Mouse (Mus musculus) embryonic stem cell, embryonic (primary cell): ENCODE results near the gene Gm20696.

Experiments
- CTCF ChIA-PET, 4 experiments: fragments of 300-600 bp in 2 of 4; fragments of 350-600 bp in 2 of 4; sonication (Branson Sonifier 250); formaldehyde crosslinking; loops; one replicate each; lab custom pipeline; 2022; ENCODE audit warnings: inconsistent platforms in 2 of 4; lab: Charles Lee
- POLR2A ChIA-PET, 4 experiments: fragments of 300-600 bp in 2 of 4; fragments of 350-600 bp in 2 of 4; sonication (Branson Sonifier 250); formaldehyde crosslinking; loops; one replicate each; lab custom pipeline; 2022; ENCODE audit warnings: antibody characterized with exemption in 4 of 4, inconsistent platforms in 1 of 4; lab: Charles Lee

Gene Gm20696

GRCm38 (mm10) chr6:99614566-99615271 is 51.9 kb downstream of the Gm20696 start:
- POLR2A ChIA-PET: interaction anchor here in 2 of 4 experiments (0.6 to 1.5 kb wide), 7 partner anchors 9 to 1509 kb away, joined by 3 to 5 read pairs (median 3); no protein-coding TSS in a partner anchor
- CTCF ChIA-PET: interaction anchor here in 3 of 4 experiments (0.6 to 1.7 kb wide), 3 partner anchors 9 to 772 kb away, joined by 3 read pairs; no protein-coding TSS in a partner anchor

- POLR2A ChIA-PET: interaction anchor here in 1 of 4 experiments (1.3 kb wide), 1 partner anchor 22 kb away, joined by 3 read pairs; no protein-coding TSS in a partner anchor
- CTCF ChIA-PET: interaction anchor here in 2 of 4 experiments (0.7 to 1.2 kb wide), 3 partner anchors 25 to 297 kb away, joined by 3 to 4 read pairs (median 3); no protein-coding TSS in a partner anchor
These were observed 54.7 kb downstream of the Gm20696 start for GRCm38 (mm10) chr6:99611866-99612265.

DNA sequence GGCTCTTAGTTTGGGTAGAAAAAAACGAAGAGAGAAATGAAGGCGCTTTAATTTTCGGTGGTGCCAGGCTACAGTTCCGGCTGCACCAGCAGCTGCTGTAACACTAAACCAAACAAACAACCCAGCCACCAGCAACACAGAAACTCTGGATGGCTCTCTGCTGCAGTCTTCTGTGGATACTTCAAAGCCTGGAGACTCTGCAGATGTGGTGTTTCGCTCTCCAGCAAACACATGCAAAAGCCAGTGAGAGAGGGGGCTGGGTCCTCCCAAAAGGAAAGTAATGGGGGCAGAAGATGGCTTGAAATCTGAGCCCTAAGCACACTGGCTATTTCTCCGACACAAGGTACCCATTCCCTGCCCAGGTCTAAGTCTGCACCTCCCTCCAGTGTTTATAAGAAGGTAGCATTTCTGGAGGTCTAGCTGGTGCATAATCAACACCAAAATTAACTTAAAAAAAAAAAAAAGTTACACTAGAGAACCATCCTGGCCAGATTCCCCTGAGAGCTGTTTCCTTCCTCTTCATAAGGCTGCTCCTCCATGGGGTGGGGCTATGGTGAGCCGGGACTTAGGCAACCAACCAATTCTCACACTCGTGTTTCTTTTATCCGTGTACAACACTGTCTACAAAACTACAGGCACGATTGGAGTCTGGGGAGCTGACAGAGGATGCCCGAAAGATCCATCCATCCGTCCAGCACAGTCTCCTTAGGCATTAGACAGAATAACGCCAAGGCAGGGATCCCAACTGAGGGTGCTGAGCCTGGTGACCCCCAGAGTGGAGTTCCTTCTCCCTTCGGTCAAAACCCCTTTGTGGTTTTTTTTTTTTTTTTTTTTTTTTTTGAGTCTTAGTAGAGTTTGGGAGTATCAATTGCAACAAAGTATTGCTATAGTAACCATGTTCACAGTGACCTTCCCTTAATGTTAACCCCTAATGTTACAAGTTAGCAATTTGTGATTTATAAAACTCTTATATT is 55.9 kb downstream of the Gm20696 start:
- CTCF ChIA-PET: interaction anchor here in 2 of 4 experiments (0.7 to 1.2 kb wide), 2 partner anchors 26 to 909 kb away, joined by 3 to 5 read pairs; no protein-coding TSS in a partner anchor

DNA sequence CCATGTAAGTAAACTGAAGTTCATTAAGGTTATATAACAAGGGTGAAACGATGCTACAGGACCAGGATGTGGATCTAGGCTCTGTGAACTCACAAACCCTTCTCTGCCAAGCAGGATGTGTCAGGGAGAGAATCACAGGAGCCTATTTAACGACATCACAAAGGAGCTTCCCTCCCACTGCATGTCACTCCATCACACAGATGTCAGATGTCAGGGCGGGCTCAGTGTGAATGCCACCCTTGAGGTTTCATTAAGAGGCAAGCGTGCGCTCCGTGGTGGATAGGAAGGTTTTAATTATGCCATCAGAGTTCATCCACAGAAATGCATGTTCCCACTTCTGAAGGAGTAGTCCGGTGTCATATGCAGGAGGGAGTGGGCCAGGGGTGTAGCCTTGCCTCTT is 60.5 kb downstream of the Gm20696 start:
- ChIA-PET CTCF (no interaction called here), POLR2A (no interaction called here)

More for the DNA sequence above, 55.9 kb downstream of the Gm20696 start:
- POLR2A ChIA-PET: interaction anchor here in 2 of 4 experiments (0.7 to 1.3 kb wide), 2 partner anchors 24 to 329 kb away, joined by 3 to 12 read pairs; no protein-coding TSS in a partner anchor

DNA sequence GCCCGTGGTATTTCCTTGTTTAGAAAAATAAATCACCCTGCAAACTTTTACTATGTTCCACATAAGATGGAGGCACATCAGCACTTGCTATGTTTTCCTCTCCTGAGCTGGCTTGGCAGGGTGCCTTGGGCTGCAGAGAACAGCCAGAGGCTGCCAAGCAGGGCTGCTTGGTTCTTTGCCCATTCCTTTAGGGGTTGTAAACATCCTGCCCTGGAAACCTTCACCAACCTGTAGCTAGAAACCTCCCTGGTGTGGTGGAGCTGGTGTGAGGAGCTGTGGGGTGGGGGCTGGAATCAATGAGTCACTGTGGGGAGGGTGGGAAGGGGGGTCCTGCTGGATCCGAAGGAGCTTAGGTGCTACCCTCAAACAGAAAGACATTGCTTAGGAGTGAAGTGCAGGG is 61.8 kb downstream of the Gm20696 start:
- ChIA-PET CTCF (no interaction called here), POLR2A (no interaction called here)

DNA sequence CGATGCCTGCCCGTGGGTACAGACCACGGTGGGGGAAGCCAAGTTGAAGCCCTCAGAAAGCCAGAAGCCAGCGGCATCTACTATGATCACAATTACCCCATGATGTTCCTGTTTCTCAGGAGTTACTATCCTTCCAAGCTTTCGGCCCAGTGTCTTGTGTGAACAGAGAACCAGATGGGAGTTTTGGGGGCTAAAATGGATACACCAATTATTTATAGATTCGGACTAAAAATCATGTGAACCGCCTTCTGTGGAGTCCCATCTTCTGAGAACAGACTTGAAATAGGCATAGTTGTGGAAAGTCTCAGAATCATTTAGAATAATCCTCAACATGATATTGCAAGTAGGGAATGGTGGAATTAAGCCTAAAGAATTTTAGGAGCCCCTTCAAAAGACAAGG is 64.2 kb downstream of the Gm20696 start:
- ChIA-PET CTCF (no interaction called here), POLR2A (no interaction called here)

DNA sequence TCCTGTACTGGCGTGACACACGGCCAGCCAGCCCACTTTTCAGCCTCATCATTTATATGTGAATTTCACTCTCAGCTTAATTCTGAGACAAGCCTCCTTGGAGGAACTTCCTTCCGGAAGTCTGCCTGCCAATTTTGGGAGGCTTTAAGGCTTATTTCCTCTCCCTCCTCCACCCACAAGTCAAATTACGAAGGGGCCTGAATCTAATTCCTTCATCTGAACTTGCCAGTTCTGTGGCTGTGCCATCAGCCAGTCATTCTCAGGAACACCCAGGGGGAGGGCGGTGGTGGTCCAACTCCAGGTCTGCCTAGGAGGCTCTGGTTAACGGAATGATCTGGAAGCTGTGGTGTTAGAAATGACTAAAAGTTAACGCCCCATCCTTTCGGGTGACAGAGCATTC is 65.7 kb downstream of the Gm20696 start:
- POLR2A ChIA-PET: no interaction called here
- CTCF ChIA-PET: no interaction called here

- CTCF ChIA-PET: no interaction called here
- POLR2A ChIA-PET: no interaction called here
These were observed 66.3 kb downstream of the Gm20696 start for GRCm38 (mm10) chr6:99600168-99600793.

DNA sequence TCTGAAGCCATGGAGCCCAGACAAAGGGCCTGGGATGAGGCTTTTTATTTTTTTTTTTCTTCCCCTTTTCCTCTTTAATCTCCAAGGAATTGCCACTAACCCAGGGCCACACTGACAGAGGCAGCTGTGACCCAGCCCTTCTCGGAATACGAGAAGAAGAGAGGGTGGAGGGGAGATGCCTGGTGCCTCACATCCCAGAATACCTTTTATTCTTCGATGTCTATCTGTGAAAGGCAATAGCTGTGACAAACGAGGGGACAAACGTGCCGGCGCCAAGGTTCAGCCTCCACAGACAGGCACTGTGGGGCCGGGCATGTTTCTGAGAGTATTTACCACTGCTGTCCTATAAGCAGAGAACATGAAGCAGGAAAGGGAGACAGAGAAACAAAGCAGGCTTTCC is 66.9 kb downstream of the Gm20696 start:
- ChIA-PET CTCF (interaction anchor here in 1 of 4 experiments (0.6 kb wide), 1 partner anchor 24 kb away, joined by 3 read pairs; no protein-coding TSS in a partner anchor), POLR2A (no interaction called here)

DNA sequence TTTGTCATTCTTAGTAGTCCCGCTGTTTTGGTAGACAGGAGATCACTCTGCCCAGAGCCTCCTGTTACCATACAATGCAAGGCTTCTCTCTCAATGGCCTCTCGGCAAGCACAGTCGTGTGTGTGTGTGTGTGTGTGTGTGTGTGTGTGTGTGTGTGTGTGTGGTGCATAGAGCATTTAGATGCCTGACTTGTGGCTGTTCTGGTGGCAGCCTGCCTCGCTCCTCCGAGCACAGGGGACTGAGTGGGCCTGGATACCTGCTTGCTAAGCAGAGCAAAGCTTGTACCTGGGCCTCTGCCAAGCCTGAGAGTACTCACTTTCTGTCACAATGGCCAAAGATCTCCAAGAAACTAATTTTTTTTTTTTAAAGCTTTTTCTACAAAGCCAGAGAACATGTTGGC is 67.4 kb downstream of the Gm20696 start:
- ChIA-PET CTCF (interaction anchor here in 1 of 4 experiments (0.6 kb wide), 1 partner anchor 24 kb away, joined by 3 read pairs; no protein-coding TSS in a partner anchor), POLR2A (no interaction called here)

- POLR2A ChIA-PET: interaction anchor here in 1 of 4 experiments (1.5 kb wide), 1 partner anchor 8 kb away, joined by 3 read pairs; no protein-coding TSS in a partner anchor
- CTCF ChIA-PET: interaction anchor here in 1 of 4 experiments (0.6 kb wide), 4 partner anchors 87 to 1041 kb away, joined by 3 to 16 read pairs (median 9); no protein-coding TSS in a partner anchor
These were observed 89.6 kb downstream of the Gm20696 start for GRCm38 (mm10) chr6:99577040-99577439.

DNA sequence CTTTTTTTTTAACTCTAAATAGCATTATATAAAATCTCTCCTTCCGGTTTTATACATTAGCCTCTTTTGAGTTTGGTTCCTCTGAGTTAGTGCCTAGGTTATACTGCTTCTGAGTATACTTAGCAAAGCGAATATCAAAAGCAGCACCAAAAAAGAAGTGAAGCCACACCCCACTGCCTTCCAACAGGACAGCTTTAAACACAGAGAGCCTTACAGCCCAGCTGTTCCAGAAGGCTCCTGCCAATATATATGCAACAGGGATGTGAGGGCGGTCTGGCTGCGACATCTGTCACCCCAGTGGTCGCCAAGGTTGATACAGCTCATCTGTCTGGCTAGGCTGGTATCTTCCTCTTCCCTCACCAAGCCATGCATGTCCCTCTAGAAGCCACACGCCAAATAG is 91.0 kb downstream of the Gm20696 start:
- POLR2A ChIA-PET: interaction anchor here in 1 of 4 experiments (1.5 kb wide), 1 partner anchor 10 kb away, joined by 3 read pairs; no protein-coding TSS in a partner anchor
- CTCF ChIA-PET: no interaction called here

DNA sequence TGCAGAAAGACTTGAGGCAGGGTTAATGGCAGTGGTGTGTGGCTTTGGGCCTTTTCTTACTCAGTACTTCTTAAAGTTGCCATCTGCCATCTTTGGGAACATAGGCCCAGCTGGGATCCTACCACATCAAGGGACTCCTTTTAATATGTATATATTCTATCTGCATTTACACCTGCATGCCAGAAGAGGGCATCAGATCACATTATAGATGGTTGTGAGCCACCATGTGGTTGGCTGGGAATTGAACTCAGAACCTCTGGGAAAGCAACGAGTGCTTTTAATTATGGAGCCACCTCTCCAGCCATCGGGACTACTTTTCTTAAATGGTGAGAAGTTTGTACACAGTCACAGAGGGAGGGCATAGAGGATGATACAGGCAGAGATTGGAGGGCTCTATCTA is 93.3 kb downstream of the Gm20696 start:
- CTCF ChIA-PET: no interaction called here
- POLR2A ChIA-PET: no interaction called here

DNA sequence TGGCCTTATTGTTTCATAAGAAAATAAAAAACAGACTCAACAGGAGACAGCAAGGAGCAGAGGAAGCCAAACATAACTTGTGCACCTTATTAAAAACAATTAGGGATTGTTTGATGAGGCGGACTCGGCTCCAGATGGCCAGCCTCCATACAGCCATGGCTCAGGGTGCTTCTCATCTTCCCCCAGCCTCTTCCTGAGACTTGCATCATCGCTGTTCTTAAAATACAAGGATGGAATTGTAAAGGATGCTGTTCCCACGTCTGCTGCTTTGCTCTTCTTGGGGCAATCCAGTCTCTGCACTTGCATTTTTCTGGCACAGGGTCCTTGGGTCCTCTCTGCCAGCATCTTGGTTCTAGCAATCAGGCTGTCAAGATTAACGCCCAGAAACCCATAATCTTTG is 94.5 kb downstream of the Gm20696 start:
- POLR2A ChIA-PET: interaction anchor here in 1 of 4 experiments (0.6 kb wide), 1 partner anchor 167 kb away, joined by 3 read pairs; no protein-coding TSS in a partner anchor

DNA sequence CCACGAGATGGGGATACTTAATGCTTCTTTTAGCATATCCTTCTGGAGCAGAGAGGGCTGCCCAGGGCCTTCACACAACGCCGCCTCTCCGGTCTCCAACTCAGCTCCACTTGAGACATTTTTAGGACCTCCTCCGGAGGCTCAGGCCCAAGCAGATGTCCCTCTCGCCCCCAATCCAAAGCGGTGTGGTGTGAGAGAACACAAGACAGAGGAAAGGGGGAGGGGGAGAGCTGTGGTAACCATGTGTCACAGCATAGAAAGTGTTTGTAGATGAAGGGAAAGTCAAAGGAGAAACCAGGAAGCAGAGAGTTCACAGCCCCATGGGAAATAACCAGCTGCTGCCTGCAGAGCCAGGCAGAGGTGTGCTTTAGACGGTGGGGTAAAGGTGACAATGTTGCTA is 99.7 kb downstream of the Gm20696 start:
- ChIA-PET CTCF (no interaction called here), POLR2A (no interaction called here)

More for the DNA sequence above, 94.5 kb downstream of the Gm20696 start:
- CTCF ChIA-PET: interaction anchor here in 2 of 4 experiments (0.6 to 0.7 kb wide), 2 partner anchors 7 to 232 kb away, joined by 3 read pairs; no protein-coding TSS in a partner anchor

DNA sequence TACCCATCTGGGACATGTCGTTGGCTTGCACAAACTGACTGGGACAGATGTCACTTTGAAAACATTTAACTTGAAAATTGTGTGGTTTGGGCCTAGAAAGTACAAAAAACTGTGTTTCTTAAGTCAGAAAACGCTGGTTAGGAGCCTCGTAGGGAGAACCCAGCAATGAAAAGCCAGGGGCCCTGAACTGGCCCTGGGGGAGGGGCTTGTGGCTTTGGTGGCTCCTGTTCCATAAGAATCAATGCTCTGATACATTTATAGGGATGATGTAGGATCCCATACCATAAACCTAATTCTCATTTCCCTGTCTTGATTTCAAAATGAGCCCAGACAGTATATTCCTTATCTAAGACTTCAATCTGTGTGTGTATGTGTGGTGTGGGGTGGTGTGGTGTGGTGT is 101.8 kb downstream of the Gm20696 start:
- ChIA-PET POLR2A (no interaction called here), CTCF (no interaction called here)

DNA sequence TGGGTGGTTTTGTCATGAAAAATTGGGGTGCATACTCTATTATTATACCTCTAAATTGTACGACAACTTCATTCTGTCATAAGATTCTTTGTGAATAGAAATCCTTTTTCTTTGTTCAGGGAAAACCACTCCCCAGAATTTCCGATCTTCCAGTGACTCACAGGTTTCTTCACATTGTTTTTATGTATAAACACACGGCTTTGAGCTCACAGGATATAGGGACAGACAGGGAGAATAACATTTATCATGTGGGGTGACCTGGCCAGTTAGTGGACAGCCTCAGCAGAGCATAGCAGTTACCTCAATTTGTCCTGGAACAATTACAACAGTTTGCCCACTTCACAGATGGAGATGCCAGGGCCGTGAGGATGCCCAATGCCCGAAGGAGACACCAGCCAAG is 109.6 kb downstream of the Gm20696 start:
- ChIA-PET CTCF (interaction anchor here in 1 of 4 experiments (0.6 kb wide), 1 partner anchor 1250 kb away, joined by 3 read pairs; no protein-coding TSS in a partner anchor), POLR2A (no interaction called here)

- ChIA-PET POLR2A (no interaction called here), CTCF (no interaction called here)
These were observed 113.8 kb downstream of the Gm20696 start for GRCm38 (mm10) chr6:99552816-99553215.
